Mouse (Mus musculus) heart, embryonic 16.5 days (tissue): ENCODE results near the gene Herc3. TPM values are rescaled to one million over a fixed set of nuclear protein-coding genes. Genes with fewer than 3 reads are reported as not detected.

Source experiments
- ATAC-seq: fragments of 200-750 bp; cut with Nextera tagmentation; replicated peaks from 2 replicates; pipeline ENCODE4 v1.8.0; 2017; ENCODE audit warnings: moderate number of reproducible peaks; ENCODE audit not compliant: insufficient read depth, low FRiP score; ENCODE audit errors: extremely low read depth
- H3K27ac ChIP-seq: fragments of 300-500 bp; sonication (generic); 2 replicates; pipeline ENCODE4 v1.5.1; 2014; ENCODE audit warnings: mild to moderate bottlenecking, low read length, control low read depth, moderate library complexity
- H3K27me3 ChIP-seq: fragments of 300-500 bp; sonication (generic); 2 replicates; pipeline ENCODE4 v1.6.1; 2014; ENCODE audit warnings: low read length, mixed read lengths; ENCODE audit not compliant: control insufficient read depth, insufficient read depth
- H3K36me3 ChIP-seq: fragments of 300-500 bp; sonication (generic); 2 replicates; pipeline ENCODE4 v1.6.1; 2014; ENCODE audit not compliant: control insufficient read depth, insufficient read depth
- H3K4me1 ChIP-seq: fragments of 300-500 bp; sonication (generic); 2 replicates; pipeline ENCODE4 v1.6.1; 2014; ENCODE audit warnings: low read length, mixed read lengths; ENCODE audit not compliant: control insufficient read depth, insufficient read depth
- H3K4me2 ChIP-seq: fragments of 300-500 bp; sonication (generic); 2 replicates; pipeline ENCODE4 v1.6.1; 2014; ENCODE audit warnings: low read depth, mild to moderate bottlenecking, control low read depth, low read length
- H3K4me3 ChIP-seq: fragments of 300-500 bp; sonication (generic); 2 replicates; pipeline ENCODE4 v1.5.1; 2014; ENCODE audit warnings: mild to moderate bottlenecking, control low read depth, low read length
- H3K9ac ChIP-seq: fragments of 300-500 bp; sonication (generic); 2 replicates; pipeline ENCODE4 v1.6.1; 2014; ENCODE audit warnings: low read length, control low read depth
- H3K9me3 ChIP-seq: fragments of 300-500 bp; sonication (generic); replicated peaks from 2 replicates; pipeline ENCODE4 v1.6.1; 2016; ENCODE audit warnings: low read length; ENCODE audit not compliant: control insufficient read depth
- WGBS: fragments of 180-500 bp; shearing (Covaris S2); extraction: QIAGEN DNeasy Blood & Tissue Kit; methylation state at CpG from one replicate; pipeline ENCODE4 v1.1.7; 2014; 5-methylcytosine and 5-hydroxymethylcytosine counted together
- polyA plus RNA-seq: library from polyadenylated mRNA; unstranded; fragments of >200 nt; fragmentation: Nextera tagmentation; extraction: Ambion mirVana; gene quantifications from 2 replicates; pipeline ENCODE4 v1.2.1, GENCODE M21; 2015

The Herc3 gene
- polyA plus RNA-seq, 1 experiment from 2014 or later, result 42.4 TPM

DNA sequence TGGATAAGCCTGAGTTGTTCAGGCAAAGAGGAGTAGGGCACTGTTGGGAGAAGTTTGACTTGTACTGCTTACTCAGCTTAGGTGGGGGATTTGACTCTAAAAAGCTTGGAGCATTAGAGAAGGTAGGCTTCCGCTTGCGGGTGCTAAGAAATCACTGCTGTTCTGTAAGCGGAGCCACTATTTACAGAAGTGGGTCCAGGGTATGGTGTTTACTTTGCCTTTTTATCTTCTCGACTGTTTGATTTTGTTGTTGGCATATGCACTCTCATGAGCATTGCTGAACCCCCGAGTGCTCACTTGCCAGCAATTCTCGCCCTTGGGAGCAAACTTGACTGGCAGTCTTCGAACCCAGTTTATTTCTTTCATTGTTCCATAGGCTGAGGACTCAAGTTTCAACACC, 69.3 kb downstream of the Herc3 start:
- Histone ChIP-seq H3K36me3 (peaks cover 18% of the 10 kb centered on the region), H3K9me3 (no peaks in the 10 kb centered on the region), H3K27ac (no peak overlapping the region), H3K4me3 (no peak overlapping the region), H3K27me3 (no peaks in the 10 kb centered on the region), H3K4me1 (peaks cover 19% of the 10 kb centered on the region), H3K4me2 (no peak overlapping the region), H3K9ac (no peak overlapping the region)
- no peak for ATAC-seq
- WGBS, result 82% methylated on average over 7 of the region's 7 CpGs

- Histone ChIP-seq H3K9ac (no peak overlapping the region), H3K4me2 (no peak overlapping the region), H3K9me3 (peaks cover 16% of the 10 kb centered on the region), H3K27me3 (no peaks in the 10 kb centered on the region), H3K27ac (no peak overlapping the region), H3K36me3 (peaks cover 36% of the 10 kb centered on the region), H3K4me3 (no peak overlapping the region), H3K4me1 (peaks cover 3% of the 10 kb centered on the region; the same call in 1 of the 2 replicates)
- WGBS, result 44% methylated on average over 8 of the region's 8 CpGs
- ATAC-seq, result no peak
These were observed 71.9 kb downstream of the Herc3 start for GRCm38 (mm10) chr6:58903171-58903570.

DNA sequence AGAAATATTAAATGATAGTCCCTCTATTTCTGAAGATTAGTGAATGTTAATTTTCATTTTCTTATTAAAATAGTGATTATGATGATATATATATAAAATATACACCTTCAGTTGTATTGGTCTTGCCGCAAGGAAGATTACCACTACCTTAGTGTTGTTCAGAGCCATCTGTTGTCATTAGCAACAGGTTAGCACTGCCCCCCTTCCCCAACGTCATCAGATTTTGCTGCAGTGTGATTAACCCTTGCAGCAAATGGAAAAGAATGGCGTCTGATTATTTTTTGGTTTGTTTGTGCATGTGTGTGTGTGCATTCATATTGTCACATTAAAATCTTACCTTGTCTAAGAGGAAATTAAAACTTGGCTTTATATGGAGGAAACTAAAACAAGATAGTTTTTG, 73.3 kb downstream of the Herc3 start:
- no peak for ATAC-seq
- 64% methylated on average over 3 of the region's 3 CpGs for WGBS
- peaks cover 33% of the 10 kb centered on the region for H3K36me3 ChIP-seq

DNA sequence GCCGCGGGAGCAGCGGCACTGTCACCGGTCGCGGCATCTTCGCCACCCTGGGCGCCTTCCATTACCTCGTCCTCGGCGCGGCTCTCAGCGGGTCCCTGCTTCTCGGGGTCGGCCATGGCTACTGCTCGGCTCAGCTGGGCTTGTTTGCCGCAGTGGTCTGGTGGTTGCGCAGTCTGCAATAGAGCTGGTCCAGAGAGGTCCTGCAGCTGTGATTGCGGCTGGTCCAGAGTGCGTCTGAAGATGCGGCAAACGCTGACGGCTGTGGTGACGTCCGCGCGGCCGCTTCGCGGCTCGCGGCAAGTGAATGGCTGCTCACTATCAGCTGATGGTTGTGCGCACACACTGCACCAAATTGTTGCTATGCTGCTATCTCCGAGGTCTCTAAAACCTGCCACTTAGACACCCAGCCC, 75.6 kb downstream of the Herc3 start, which contains the start of gene Nap1l5:
TSS of gene Nap1l5 (minus strand) at position 225 of the 410 bp plus-strand sequence.
- 0 out of 2 replicates have a peak within 1 kb of the TSS, but pooled peaks have one; percentile 6 for H3K9ac ChIP-seq
- peak within 1 kb of the TSS; percentile 64 for H3K4me2 ChIP-seq
- H3K27me3 ChIP-seq, result no peaks in the 10 kb centered on the region
- peak; percentile 52; the same call in 1 of the 2 replicates for ATAC-seq
- no peaks in the 10 kb centered on the region for H3K4me1 ChIP-seq
- peaks cover 26% of the 10 kb centered on the region for H3K36me3 ChIP-seq
- H3K9me3 ChIP-seq, result peaks cover 16% of the 10 kb centered on the region
- 44% methylated on average over 34 of the region's 34 CpGs for WGBS
- no peak within 1 kb of the TSS for H3K27ac ChIP-seq
- H3K4me3 ChIP-seq, result peak within 1 kb of the TSS; percentile 44

More for the DNA sequence above, 73.3 kb downstream of the Herc3 start:
- peaks cover 2% of the 10 kb centered on the region; the same call in 1 of the 2 replicates for H3K4me1 ChIP-seq
- no peak overlapping the region for H3K4me3 ChIP-seq
- peaks cover 16% of the 10 kb centered on the region for H3K9me3 ChIP-seq
- no peak overlapping the region for H3K4me2 ChIP-seq
- H3K9ac ChIP-seq, result no peak overlapping the region
- no peak overlapping the region for H3K27ac ChIP-seq
- H3K27me3 ChIP-seq, result no peaks in the 10 kb centered on the region

- Histone ChIP-seq H3K9me3 (peaks cover 16% of the 10 kb centered on the region), H3K4me3 (no peak overlapping the region), H3K27ac (no peak overlapping the region), H3K36me3 (peaks cover 26% of the 10 kb centered on the region), H3K4me2 (no peak overlapping the region; the same call in 1 of the 2 replicates), H3K27me3 (no peaks in the 10 kb centered on the region), H3K9ac (no peak overlapping the region), H3K4me1 (no peaks in the 10 kb centered on the region)
- no peak for ATAC-seq
- 89% methylated on average over 8 of the region's 8 CpGs for WGBS
These were observed 76.1 kb downstream of the Herc3 start for GRCm38 (mm10) chr6:58907336-58907735.

DNA sequence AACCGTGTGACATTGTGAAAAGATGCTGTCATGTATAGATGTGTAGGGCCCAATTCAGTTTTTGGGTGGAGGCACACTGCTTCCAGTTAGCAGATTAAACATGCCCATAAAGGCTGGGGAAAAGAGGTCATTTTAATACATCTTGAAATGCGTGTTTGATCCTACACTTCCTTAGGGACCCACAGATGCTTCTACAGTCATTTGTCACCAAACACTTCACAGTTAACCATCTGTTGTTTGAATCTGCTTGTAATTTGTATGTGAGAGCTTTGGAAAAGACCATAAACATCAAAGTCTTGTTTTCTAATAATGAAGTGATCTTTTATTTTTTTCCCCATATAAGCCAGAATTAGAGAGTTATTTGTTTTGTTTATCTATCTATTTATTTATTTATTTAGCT, 76.5 kb downstream of the Herc3 start:
- Histone ChIP-seq H3K27ac (no peak overlapping the region), H3K9me3 (peaks cover 16% of the 10 kb centered on the region), H3K27me3 (no peaks in the 10 kb centered on the region), H3K4me3 (no peak overlapping the region), H3K4me1 (no peaks in the 10 kb centered on the region), H3K4me2 (no peak overlapping the region), H3K9ac (no peak overlapping the region), H3K36me3 (peaks cover 26% of the 10 kb centered on the region)
- no peak for ATAC-seq
- 88% methylated on average over 2 of the region's 2 CpGs for WGBS

GRCm38 (mm10) chr6:58912842-58913241, 81.6 kb downstream of the Herc3 start:
- Histone ChIP-seq H3K4me3 (no peak overlapping the region), H3K4me1 (no peaks in the 10 kb centered on the region), H3K4me2 (no peak overlapping the region), H3K27ac (no peak overlapping the region), H3K9ac (no peak overlapping the region), H3K36me3 (peaks cover 17% of the 10 kb centered on the region), H3K27me3 (no peaks in the 10 kb centered on the region), H3K9me3 (no peaks in the 10 kb centered on the region; the same call in 1 of the 2 replicates)
- WGBS, result 75% methylated on average over 5 of the region's 5 CpGs
- no peak for ATAC-seq

DNA sequence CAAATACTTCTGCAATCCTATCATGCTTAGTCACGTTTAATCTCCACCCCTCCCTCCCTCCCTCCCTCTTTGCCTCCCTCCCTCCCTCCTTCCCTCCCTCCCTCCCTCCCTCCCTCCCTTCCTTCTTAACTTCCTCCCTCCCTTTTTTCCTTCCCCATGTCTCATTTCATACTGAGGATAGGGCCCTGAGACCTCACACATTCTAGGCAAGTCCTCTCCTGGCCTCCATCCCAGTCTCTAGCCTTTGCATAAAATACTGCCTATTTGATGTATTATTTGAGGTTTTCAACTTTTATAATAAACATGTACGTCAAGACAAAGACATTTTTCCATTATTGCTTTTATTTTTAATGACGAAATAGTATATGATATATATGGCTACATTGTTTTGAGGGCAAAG, 82.3 kb downstream of the Herc3 start:
- Histone ChIP-seq H3K9me3 (no peaks in the 10 kb centered on the region), H3K27ac (no peak overlapping the region), H3K9ac (no peak overlapping the region), H3K36me3 (peaks cover 20% of the 10 kb centered on the region), H3K27me3 (no peaks in the 10 kb centered on the region), H3K4me2 (no peak overlapping the region), H3K4me3 (no peak overlapping the region), H3K4me1 (no peaks in the 10 kb centered on the region)
- no peak for ATAC-seq
- 67% methylated on average over 3 of the region's 3 CpGs for WGBS

DNA sequence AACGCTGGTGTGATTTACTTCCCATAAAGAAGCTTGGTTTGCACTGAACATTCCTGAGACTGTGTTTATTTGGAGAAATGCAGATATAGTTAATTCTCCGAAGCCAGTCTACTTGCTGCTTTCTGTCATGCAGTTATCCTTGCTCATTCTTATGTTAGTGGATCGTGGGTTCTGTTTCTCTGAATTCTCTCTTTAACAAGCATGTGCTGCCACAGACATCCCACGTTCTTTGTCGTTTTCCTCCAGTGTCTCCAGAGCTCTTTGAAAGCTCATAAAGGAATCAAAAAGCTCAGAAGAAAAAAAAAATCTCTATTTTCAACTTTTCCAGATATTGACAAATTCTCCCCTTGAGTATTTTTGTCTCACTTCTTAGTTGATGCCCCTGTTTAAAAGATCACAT, 82.7 kb downstream of the Herc3 start:
- Histone ChIP-seq H3K36me3 (peaks cover 23% of the 10 kb centered on the region), H3K4me2 (no peak overlapping the region), H3K27ac (no peak overlapping the region), H3K9me3 (no peaks in the 10 kb centered on the region), H3K9ac (no peak overlapping the region), H3K4me1 (no peaks in the 10 kb centered on the region), H3K27me3 (no peaks in the 10 kb centered on the region), H3K4me3 (no peak overlapping the region)
- WGBS, result 81% methylated on average over 5 of the region's 5 CpGs
- ATAC-seq, result no peak
